Mouse (Mus musculus) forebrain, embryonic 16.5 days (tissue): ENCODE results near the gene Elf2. TPM values are rescaled to one million over a fixed set of nuclear protein-coding genes. Genes with fewer than 3 reads are reported as not detected.
"Not testable (repeated sequence)": the region's sequence is repeated elsewhere in the genome, so short reads cannot be mapped to it uniquely, and the experiment has no call there.

Source experiments
- ATAC-seq: fragments of 200-750 bp; cut with Nextera tagmentation; 2 replicates; pipeline ENCODE4 v1.8.0; 2017; ENCODE audit warnings: mild to moderate bottlenecking, moderate library complexity
- H3K27ac ChIP-seq: fragments of 300-500 bp; sonication (generic); 2 replicates; pipeline ENCODE4 v1.5.1; 2014; ENCODE audit warnings: low read length, control low read depth
- H3K27me3 ChIP-seq: fragments of 300-500 bp; sonication (generic); replicated peaks from 2 replicates; pipeline ENCODE4 v1.6.1; 2014; ENCODE audit warnings: low read length; ENCODE audit not compliant: control insufficient read depth, insufficient read depth
- H3K36me3 ChIP-seq: fragments of 300-500 bp; sonication (generic); 2 replicates; pipeline ENCODE4 v1.6.1; 2014; ENCODE audit not compliant: control insufficient read depth, insufficient read depth
- H3K4me1 ChIP-seq: fragments of 300-500 bp; sonication (generic); replicated peaks from 2 replicates; pipeline ENCODE4 v1.6.1; 2014; ENCODE audit warnings: low read length; ENCODE audit not compliant: control insufficient read depth, insufficient read depth
- H3K4me2 ChIP-seq: fragments of 300-500 bp; sonication (generic); 2 replicates; pipeline ENCODE4 v1.6.1; 2014; ENCODE audit warnings: mild to moderate bottlenecking, low read length, control low read depth
- H3K4me3 ChIP-seq: fragments of 300-500 bp; sonication (generic); replicated peaks from 2 replicates; pipeline ENCODE4 v1.5.1; 2014; ENCODE audit warnings: mild to moderate bottlenecking, low read length, control low read depth
- H3K9ac ChIP-seq: fragments of 300-500 bp; sonication (generic); replicated peaks from 2 replicates; pipeline ENCODE4 v1.6.1; 2014; ENCODE audit warnings: low read depth, low read length, control low read depth
- H3K9me3 ChIP-seq: fragments of 300-500 bp; sonication (generic); 2 replicates; pipeline ENCODE4 v1.6.1; 2016; ENCODE audit warnings: low read length; ENCODE audit not compliant: control insufficient read depth
- WGBS: fragments of 180-500 bp; shearing (Covaris S2); extraction: QIAGEN DNeasy Blood & Tissue Kit; methylation state at CpG from one replicate; pipeline ENCODE4 v1.1.7; 2014; 5-methylcytosine and 5-hydroxymethylcytosine counted together
- polyA plus RNA-seq: library from polyadenylated mRNA; unstranded; fragments of >200 nt; fragmentation: Nextera tagmentation; extraction: Ambion mirVana; gene quantifications from 2 replicates; pipeline ENCODE4 v1.2.1, GENCODE M21; 2015

Gene Elf2
- polyA plus RNA-seq, 1 experiment from 2014 or later, result 46.2 TPM

- Histone ChIP-seq H3K27me3 (no peaks in the 10 kb centered on the region), H3K4me2 (no peak overlapping the region), H3K9ac (no peak overlapping the region), H3K4me3 (no peak overlapping the region), H3K9me3 (no peaks in the 10 kb centered on the region), H3K27ac (no peak overlapping the region), H3K4me1 (peaks cover 2% of the 10 kb centered on the region; the same call in 1 of the 2 replicates), H3K36me3 (peaks cover 5% of the 10 kb centered on the region)
- WGBS, result 63% methylated on average over 3 of the region's 3 CpGs
- peak; percentile 93 for ATAC-seq
Measured at GRCm38 (mm10) chr3:51326664-51327428, 13.6 kb downstream of the Elf2 start.

GRCm38 (mm10) chr3:51325475-51325874 is 15.0 kb downstream of the Elf2 start:
- Histone ChIP-seq H3K9ac (no peak overlapping the region), H3K27ac (no peak overlapping the region), H3K4me1 (peaks cover 2% of the 10 kb centered on the region; the same call in 1 of the 2 replicates), H3K4me3 (no peak overlapping the region), H3K36me3 (peaks cover 8% of the 10 kb centered on the region), H3K9me3 (no peaks in the 10 kb centered on the region), H3K27me3 (no peaks in the 10 kb centered on the region), H3K4me2 (no peak overlapping the region)
- no peak for ATAC-seq
- 93% methylated on average over 1 of the region's 1 CpGs for WGBS

GRCm38 (mm10) chr3:51323006-51323405 is 17.5 kb downstream of the Elf2 start:
- no peaks in the 10 kb centered on the region for H3K9me3 ChIP-seq
- H3K27me3 ChIP-seq, result no peaks in the 10 kb centered on the region
- no peak overlapping the region for H3K27ac ChIP-seq
- ATAC-seq, result no peak
- H3K4me2 ChIP-seq, result no peak overlapping the region
- H3K9ac ChIP-seq, result no peak overlapping the region
- WGBS, result 96% methylated on average over 14 of the region's 14 CpGs
- H3K4me1 ChIP-seq, result peaks cover 2% of the 10 kb centered on the region; the same call in 1 of the 2 replicates
- H3K36me3 ChIP-seq, result peaks cover 13% of the 10 kb centered on the region
- no peak overlapping the region for H3K4me3 ChIP-seq

- Histone ChIP-seq H3K4me1 (peaks cover 2% of the 10 kb centered on the region; the same call in 1 of the 2 replicates), H3K9ac (no peak overlapping the region), H3K36me3 (peaks cover 13% of the 10 kb centered on the region), H3K9me3 (no peaks in the 10 kb centered on the region), H3K27ac (no peak overlapping the region), H3K4me2 (no peak overlapping the region), H3K27me3 (no peaks in the 10 kb centered on the region), H3K4me3 (no peak overlapping the region)
- no peak for ATAC-seq
- 94% methylated on average over 7 of the region's 7 CpGs for WGBS
Measured at GRCm38 (mm10) chr3:51322326-51322725, 18.1 kb downstream of the Elf2 start.

GRCm38 (mm10) chr3:51321141-51321540 is 19.3 kb downstream of the Elf2 start:
- Histone ChIP-seq H3K27me3 (no peaks in the 10 kb centered on the region), H3K4me3 (no peak overlapping the region), H3K9me3 (no peaks in the 10 kb centered on the region), H3K4me1 (no peaks in the 10 kb centered on the region), H3K36me3 (peaks cover 13% of the 10 kb centered on the region), H3K9ac (no peak overlapping the region), H3K27ac (no peak overlapping the region), H3K4me2 (no peak overlapping the region)
- no peak for ATAC-seq
- WGBS, result 94% methylated on average over 5 of the region's 5 CpGs

GRCm38 (mm10) chr3:51318053-51318452 is 22.4 kb downstream of the Elf2 start:
- peaks cover 11% of the 10 kb centered on the region for H3K36me3 ChIP-seq
- ATAC-seq, H3K9ac ChIP-seq, H3K4me1 ChIP-seq, H3K4me3 ChIP-seq, H3K9me3 ChIP-seq, H3K4me2 ChIP-seq, H3K27ac ChIP-seq, H3K27me3 ChIP-seq: not testable (repeated sequence)
- WGBS, result 93% methylated on average over 3 of the region's 3 CpGs

GRCm38 (mm10) chr3:51316876-51317275 is 23.6 kb downstream of the Elf2 start:
- no peak overlapping the region for H3K4me3 ChIP-seq
- no peak overlapping the region for H3K4me2 ChIP-seq
- no peak overlapping the region for H3K9ac ChIP-seq
- no peaks in the 10 kb centered on the region for H3K4me1 ChIP-seq
- no peak overlapping the region for H3K27ac ChIP-seq
- ATAC-seq, result no peak
- no peaks in the 10 kb centered on the region for H3K27me3 ChIP-seq
- H3K36me3 ChIP-seq, result peaks cover 8% of the 10 kb centered on the region
- H3K9me3 ChIP-seq, result no peaks in the 10 kb centered on the region
- WGBS, result 88% methylated on average over 10 of the region's 10 CpGs

- H3K36me3 ChIP-seq, result peaks cover 5% of the 10 kb centered on the region
- H3K4me2 ChIP-seq, result no peak overlapping the region
- 51% methylated on average over 9 of the region's 9 CpGs for WGBS
- H3K9ac ChIP-seq, result no peak overlapping the region
- no peaks in the 10 kb centered on the region for H3K27me3 ChIP-seq
- ATAC-seq, result no peak
- H3K9me3 ChIP-seq, result no peaks in the 10 kb centered on the region
- peaks cover 2% of the 10 kb centered on the region for H3K4me1 ChIP-seq
- no peak overlapping the region for H3K27ac ChIP-seq
- H3K4me3 ChIP-seq, result no peak overlapping the region
Measured at GRCm38 (mm10) chr3:51311638-51312037, 28.8 kb downstream of the Elf2 start.

- Histone ChIP-seq H3K9ac (no peak overlapping the region), H3K27me3 (no peaks in the 10 kb centered on the region), H3K9me3 (no peaks in the 10 kb centered on the region), H3K4me3 (no peak overlapping the region), H3K36me3 (peaks cover 5% of the 10 kb centered on the region), H3K4me1 (peaks cover 2% of the 10 kb centered on the region), H3K4me2 (no peak overlapping the region), H3K27ac (no peak overlapping the region)
- 43% methylated on average over 7 of the region's 7 CpGs for WGBS
- no peak for ATAC-seq
Measured at GRCm38 (mm10) chr3:51310098-51310497, 30.4 kb downstream of the Elf2 start.
